Mouse (Mus musculus) adrenal gland, postnatal 25 days (tissue): ENCODE results near the gene Arl15. TPM values are rescaled to one million over a fixed set of nuclear protein-coding genes. Genes with fewer than 3 reads are reported as not detected.

Source experiments
- DNase-seq: peaks from one replicate; pipeline ENCODE4 v3.0.0; 2021; ENCODE audit warnings: mixed read lengths
- total RNA-seq: library from RNA; stranded (reverse); gene quantifications from 2 replicates; pipeline ENCODE4 v1.2.3, GENCODE M21; 2021

Arl15 gene
- total RNA-seq, 1 experiment from 2014 or later = 30.2 TPM

- no peak for DNase-seq
These were observed 362.4 kb downstream of the Arl15 start for GRCm38 (mm10) chr13:114156689-114157088.

- no peak for DNase-seq
These were observed 363.9 kb downstream of the Arl15 start for GRCm38 (mm10) chr13:114158111-114158730.

- no peak for DNase-seq
These were observed 365.5 kb downstream of the Arl15 start for GRCm38 (mm10) chr13:114159634-114160391.

GRCm38 (mm10) chr13:114162753-114163152 is 368.4 kb downstream of the Arl15 start:
- DNase-seq = no peak

GRCm38 (mm10) chr13:114165616-114166015 is 371.3 kb downstream of the Arl15 start:
- DNase-seq = no peak

GRCm38 (mm10) chr13:114166439-114167183 is 372.3 kb downstream of the Arl15 start:
- no peak for DNase-seq

- no peak for DNase-seq
These were observed 375.8 kb downstream of the Arl15 start for GRCm38 (mm10) chr13:114170061-114170460.

- no peak for DNase-seq
These were observed 377.2 kb downstream of the Arl15 start for GRCm38 (mm10) chr13:114171465-114171864.

GRCm38 (mm10) chr13:114188107-114188506 is 393.8 kb downstream of the Arl15 start:
- DNase-seq = no peak

GRCm38 (mm10) chr13:114188801-114189200 is 394.5 kb downstream of the Arl15 start:
- DNase-seq = no peak

GRCm38 (mm10) chr13:114189441-114189840 is 395.1 kb downstream of the Arl15 start:
- no peak for DNase-seq

- no peak for DNase-seq
These were observed 396.6 kb downstream of the Arl15 start for GRCm38 (mm10) chr13:114190898-114191297.

- no peak for DNase-seq
These were observed 404.0 kb downstream of the Arl15 start for GRCm38 (mm10) chr13:114198252-114198799.

GRCm38 (mm10) chr13:114199746-114200145 is 405.4 kb downstream of the Arl15 start:
- no peak for DNase-seq

GRCm38 (mm10) chr13:114200545-114200944 is 406.2 kb downstream of the Arl15 start:
- DNase-seq = no peak

- no peak for DNase-seq
These were observed 408.7 kb downstream of the Arl15 start for GRCm38 (mm10) chr13:114202806-114203570.

Other genes starting within 250 kb of the Arl15 start
- 21.2 and 23.2 TPM in 2 replicates for gene Snx18, start 175.9 kb upstream of the Arl15 start, total RNA-seq
- not detected in 2 replicates for gene Hspb3, start 130.8 kb upstream of the Arl15 start, total RNA-seq